Mouse (Mus musculus) right cerebral cortex, postnatal 4 days (tissue): ENCODE results near the gene Abcd2.

Source experiments
- DNase-seq: peaks from one replicate; pipeline ENCODE4 v3.0.0-alpha.2; 2022

Gene Abcd2

DNA sequence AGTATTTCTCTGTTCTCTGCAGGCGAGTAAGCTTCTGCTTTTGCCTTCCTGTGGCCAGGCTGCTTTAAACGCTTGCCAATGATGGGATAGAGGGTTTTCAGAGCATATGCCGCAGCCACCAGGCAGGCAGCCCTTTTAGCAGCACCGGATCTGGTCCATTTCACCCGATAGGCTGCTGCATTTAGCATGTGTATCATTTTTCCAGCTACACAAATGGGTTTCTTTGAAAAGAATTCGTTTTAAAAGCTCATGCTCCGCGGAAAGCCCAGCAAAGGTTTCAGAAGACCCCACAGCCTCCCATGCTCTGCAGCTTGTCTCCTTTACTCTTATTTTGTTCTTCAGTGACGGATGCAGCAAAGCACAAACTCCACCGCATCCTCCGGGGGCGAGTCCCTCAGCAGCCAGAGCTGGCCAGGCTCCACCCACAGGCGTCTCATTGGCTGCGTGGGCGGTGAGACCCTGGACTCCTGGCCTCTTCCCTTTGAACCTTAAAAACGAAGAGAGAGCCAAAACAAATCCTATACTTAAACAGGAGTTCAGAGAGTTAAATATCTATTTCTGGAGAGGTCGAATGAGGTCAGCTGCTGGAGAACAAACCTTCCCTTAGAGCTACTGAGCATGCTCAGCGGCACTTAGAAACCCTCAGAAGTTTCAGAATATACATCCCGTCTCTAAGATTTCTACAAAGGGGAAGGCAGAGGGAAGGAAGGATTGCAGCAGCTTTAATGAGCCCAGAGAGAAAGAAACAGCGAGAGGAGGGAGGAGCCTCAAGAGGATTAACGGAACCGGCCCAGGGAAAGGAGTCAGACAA, at the start of gene Abcd2:
Gene Abcd2, minus strand, starts transcription at position 388 of the 811 bp plus-strand sequence.
- DNase-seq = peak; percentile 76

- no peak for DNase-seq
Observed at GRCm38 (mm10) chr15:91240683-91241335, 49.2 kb upstream of the Abcd2 start.

- no peak for DNase-seq
Observed at GRCm38 (mm10) chr15:91237294-91237693, 45.7 kb upstream of the Abcd2 start.

DNA sequence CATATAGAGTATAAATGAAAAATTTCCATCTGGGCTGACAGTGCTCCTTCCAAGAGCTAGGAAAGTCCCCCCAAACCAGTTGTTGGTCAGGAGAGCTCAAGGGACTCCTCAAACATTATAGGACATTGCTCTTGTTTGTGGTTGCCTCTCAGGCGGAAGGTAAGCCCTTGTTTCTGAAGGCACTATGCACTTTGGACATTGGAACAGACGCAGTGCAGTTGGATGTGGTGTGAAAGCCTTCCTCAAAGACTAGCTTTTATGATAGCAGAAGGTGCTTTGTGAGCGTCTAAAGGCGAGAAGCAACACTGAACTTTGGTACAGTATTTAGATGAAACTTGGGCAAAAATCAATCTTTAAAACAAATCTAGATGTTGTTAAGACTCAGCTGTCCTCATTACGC, 14.9 kb upstream of the Abcd2 start:
- DNase-seq = no peak

DNA sequence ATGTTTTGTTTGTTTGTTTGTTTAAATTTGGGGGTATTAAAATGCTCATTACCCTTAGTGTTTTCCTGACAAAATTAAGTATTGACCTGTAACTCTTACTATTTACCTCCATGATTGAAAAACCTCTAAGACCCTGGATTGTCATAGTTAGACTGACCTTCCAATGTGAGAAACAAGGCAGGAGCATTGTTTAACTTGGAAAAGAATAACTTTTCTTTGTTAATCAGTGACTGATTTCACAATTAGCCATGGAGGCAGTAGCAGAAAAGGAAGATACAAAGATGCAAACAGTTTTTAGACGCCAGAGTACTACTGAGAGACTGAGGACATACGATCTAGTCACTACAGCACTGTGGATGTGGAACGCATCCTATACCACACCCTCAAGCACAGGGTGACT, 11.9 kb upstream of the Abcd2 start:
- no peak for DNase-seq

DNA sequence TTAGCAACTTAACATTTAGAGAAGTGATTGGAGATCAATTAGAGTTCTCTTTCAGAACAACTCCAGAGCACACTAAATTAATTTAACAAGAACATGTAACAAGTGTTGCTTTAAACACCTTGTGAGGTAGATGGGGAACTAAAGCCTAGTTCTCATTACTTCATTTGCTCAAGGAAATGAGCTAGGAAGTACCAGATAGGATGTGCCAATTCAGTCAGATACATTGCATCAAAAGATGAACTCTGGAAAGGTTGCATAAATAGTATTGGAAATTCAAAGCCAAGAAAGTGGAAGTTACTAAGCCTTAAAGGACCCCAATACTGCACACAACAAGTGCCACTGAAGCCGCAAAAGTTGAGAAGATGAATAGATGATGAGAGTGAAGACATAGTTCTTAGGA, 10.9 kb upstream of the Abcd2 start:
- no peak for DNase-seq

DNA sequence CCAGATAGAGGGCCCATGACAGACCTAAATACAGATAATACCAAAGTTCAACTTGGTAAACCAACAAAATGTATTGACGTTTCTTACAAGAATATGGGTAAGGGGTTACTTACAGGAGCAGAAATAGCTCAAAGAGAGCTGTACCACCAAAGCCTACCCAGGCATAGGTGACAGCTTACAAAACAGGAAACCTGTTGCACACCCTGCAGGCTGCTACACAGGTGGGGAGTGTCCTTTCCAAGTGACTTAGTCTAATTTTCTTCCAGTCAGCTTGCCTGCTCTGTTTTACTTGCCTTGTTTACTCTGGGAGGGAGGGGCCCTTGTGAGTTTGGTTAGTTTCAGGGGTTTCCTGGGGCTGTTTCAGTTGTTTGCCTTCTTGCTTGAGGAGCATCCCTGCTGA, 9.2 kb upstream of the Abcd2 start:
- no peak for DNase-seq

DNA sequence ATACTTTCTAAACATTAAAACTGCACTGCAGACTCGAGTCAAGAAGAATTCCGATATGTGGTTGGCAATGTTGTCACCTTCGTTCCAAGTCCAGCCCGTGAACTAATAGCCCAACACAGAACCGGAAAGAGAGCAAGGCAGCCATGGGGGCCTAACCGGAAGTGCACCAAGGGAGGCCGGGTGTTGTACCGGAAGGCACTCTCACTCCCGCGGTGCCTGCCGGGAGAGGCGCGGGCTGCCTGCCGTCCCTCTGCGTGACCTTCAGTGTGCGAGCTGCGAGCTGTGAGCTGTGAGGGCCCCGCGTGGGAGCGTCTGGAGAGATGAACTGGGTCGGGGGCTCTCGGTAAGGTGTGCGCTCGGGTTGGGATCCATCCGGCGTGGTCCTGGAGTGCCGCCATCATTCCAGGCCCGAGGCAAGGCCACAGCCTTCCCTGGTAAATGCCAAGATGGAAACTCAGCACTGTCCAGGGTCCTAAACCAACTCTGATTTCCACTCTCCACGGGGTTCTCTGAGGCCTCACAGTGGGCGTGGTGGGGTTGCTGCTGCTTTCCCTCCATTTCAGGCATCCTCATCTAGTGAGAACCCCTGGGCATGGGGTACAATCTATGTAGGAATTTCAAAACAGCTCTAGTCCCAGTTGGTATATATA, 7.8 kb upstream of the Abcd2 start, which contains the start of gene CN725425:
Gene CN725425, plus strand, starts transcription at position 239 of the 650 bp plus-strand sequence.
- DNase-seq = no peak

- DNase-seq = no peak
Observed at GRCm38 (mm10) chr15:91192223-91192598, 612 bp upstream of the Abcd2 start.

DNA sequence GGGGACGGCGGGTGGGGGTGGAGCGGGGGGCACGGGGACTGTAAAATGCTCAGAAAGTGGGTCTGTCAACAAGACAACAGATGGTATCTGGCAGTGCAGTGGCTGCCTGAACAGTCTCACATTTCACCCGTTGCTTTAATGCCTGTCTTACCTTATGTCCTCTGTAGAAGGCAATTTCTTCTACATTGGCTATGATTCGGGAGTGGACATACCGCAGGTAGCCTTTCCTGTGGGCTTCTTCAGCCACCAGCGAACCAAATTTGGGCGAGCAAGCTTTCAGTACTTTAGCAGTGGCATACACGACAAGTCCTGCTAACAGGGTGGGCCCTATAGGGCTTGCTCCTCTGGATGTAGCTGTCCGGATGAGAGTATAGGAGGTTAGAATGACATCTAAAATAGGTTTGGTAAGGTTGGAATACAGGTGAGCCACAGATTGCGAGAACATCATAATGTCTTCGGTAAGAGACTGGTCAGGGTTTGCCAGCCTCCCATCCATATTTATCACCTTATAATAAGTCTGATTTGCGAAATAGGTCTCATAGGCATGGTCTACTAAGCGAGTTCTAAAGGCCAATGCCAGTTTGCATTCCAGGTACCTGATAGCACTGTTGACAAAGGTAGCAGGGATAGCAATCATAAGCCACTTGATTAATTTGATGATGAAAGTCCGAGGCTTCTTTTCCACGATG, 936 bp downstream of the Abcd2 start:
- no peak for DNase-seq

DNA sequence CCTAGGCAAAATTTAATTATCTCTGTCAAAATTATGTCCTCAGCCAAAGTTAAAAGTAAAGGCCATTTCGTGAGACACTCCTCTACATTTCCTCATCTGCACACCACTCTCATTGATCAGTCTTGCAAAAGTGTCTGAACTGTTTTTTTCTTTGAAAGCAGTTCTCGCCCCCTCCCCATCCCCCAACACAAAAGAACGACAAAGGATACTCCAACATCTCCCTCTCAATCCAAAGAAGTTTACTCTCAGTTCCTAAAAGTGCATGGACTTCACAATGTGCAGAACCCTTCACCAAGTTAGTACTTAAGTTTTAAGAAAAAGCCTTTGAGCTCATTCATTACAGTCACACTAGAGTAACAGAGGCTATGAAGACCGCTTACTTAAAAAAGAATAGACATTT, 1.6 kb downstream of the Abcd2 start:
- no peak for DNase-seq

DNA sequence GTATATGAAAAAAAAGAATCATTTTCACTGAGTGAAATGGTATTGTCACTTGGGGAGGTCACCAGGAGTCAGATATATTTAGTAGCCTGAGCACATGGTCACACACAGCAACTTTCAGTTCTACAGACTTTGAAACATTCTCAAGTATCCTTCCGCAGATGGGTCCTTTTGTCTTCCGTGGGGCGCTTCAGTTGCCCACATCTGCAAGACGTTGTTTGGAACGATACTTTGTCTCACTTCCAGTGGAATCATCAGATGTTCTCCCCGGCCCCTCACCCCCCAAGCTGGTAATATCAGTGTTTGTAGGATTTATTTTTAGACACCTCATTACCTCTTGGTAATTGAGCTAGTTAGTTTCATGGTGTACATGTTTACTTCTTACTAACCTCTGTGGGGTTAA, 5.2 kb downstream of the Abcd2 start:
- DNase-seq = no peak

DNA sequence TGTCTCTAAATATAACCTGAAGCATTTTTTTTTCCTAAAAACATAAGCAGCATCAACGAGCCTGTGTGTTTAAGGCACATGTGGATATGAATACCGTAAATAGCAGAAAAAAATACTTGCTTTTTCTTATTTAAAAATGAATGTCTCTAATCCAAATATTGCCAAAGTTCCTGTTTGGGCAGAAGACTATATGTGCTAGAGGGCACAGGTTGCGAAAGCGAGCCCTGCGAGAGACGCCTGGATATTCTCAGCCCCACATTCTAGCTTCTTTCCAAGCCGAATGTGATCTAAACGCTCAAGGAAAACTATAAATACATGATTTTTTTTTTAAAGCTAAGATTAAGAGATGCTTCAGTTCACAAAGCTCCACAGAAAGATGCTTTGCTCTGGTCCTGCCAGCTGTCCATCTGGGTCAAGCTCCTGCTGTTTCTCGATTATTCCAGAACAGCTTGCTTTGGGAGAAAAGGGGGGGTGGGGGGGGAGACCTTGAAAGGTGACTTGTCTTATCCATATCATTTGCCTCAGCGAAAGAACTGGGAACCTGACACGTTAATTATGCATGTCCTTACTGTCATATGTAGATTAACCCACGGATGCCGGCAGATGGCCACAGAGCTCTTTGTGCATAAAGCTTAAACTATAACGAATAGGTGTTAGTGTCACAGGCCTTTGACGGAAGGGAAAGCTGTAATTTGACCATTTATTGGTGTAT, 11.5 kb downstream of the Abcd2 start:
- no peak for DNase-seq

DNA sequence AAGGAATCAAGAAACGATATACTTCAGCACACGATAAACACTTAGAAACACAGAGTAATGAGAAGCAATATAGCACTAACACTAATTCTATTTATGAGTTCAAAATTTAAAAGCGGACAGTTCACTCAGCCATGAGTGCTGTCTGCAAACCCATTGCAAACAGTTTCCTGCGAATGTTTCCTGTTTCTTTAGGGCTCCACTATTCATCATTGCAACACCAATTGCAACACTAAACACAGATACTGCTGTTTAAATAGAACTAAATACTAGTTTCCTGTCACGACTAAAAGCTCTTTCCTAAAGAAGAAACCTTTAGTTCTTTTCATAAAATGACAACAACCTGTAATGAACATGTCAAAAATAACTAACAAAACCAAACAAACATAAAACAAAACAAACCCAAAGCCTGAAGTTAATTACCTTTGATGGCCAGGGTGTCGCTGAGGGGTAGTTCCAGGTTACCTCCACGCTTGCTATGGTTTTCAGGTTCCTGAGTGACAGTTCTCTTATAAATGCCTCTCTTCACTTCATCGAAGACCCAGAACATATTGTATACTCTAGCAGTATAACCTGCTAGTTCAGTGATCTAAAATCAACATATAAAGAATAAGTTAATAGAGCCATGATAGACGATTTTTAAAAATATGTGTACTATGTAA, 12.8 kb downstream of the Abcd2 start:
- no peak for DNase-seq

GRCm38 (mm10) chr15:91172193-91172592, 19.4 kb downstream of the Abcd2 start:
- no peak for DNase-seq

DNA sequence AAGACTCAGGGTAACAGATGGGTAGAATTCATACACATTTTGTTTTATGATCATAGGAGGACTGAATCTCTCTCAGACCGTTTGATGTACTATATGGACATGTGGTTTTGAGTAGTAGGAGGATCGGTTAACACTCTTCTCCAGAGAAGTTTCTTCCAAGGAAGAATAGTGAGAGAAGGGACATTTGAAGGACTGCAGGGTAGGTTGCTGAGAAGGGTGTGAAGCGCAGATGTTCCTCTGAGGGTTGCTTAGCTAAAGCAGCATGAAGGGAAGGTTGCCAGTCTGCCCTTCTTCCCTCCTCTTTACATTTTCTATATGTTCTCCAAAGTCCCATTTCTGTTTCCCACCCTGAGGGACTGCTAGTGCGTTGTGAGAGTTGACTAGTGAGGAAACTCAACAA, 20.3 kb downstream of the Abcd2 start:
- DNase-seq = no peak

DNA sequence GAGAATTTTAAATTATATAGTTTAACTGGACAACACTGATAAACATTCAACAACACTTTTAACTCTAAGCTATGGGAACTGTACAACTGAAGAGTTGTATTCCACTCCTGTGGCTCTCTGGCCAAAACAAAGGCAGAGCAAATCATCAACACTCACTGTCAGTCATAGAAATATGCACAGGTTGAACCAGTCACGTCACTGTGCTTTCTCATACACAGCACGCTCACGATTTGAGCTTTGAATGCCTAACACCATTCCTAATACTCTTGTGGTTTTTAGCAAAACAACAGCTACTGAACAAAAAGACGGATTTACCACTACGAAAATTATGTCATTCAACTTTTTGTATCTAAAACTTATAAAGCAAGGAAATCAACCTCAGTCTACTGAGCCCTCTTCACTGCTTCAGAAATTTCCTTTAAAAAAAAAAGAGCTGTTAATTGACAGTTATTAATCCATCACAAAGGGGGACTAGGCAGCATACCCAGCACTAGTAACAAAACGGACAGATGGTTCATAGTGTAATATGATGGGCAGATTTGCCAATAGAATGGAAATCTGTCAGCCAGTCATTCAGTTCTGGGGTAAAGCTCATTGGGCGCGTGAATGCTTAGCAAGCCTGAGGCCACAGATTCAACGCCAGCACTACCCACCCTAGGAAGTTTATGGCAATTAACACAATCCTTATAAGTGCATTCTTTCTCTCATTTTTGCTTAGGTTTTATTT, 20.8 kb downstream of the Abcd2 start:
- DNase-seq = no peak

DNA sequence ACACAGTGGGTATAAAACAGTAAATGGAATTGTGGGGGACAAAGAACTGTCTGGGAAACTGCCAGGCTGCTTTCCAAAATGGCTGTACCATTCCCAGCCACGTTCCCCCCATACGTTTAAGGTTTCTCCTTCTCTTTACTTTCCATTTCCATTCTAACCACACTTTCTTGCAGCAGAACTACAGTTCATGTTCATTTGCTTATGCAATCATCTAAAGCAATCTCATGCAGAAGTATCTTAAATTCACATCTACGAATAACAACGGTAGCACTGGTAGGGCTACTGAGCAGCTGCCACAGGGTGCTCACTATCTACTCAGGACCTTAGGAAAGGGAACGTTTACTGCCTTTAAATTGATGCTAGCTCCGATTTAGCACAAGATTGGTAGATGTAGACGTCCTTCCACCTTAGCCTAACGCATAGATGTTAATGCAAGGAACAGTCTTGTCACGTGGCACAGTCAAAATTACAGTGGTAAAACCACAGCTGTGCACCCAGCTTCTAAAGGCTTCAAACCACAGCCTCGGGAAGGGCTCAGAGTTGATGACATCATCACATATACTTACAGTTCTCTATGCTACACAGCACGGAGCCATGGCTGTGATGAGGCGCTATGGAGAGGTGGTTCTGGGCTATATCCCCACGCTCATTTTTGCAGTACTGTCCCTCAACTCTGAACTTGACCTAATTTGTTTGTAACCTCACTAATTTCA, 23.6 kb downstream of the Abcd2 start:
- DNase-seq = no peak

- peak; percentile 27 for DNase-seq
Observed at GRCm38 (mm10) chr15:91165021-91165420, 26.6 kb downstream of the Abcd2 start.

- DNase-seq = no peak
Observed at GRCm38 (mm10) chr15:91163454-91163853, 28.1 kb downstream of the Abcd2 start.

GRCm38 (mm10) chr15:91161153-91161552, 30.4 kb downstream of the Abcd2 start:
- no peak for DNase-seq
